Mouse (Mus musculus) lung, postnatal 0 days (tissue): ENCODE data around the gene Cst13. TPM values are rescaled to one million over a fixed set of nuclear protein-coding genes. Genes with fewer than 3 reads are reported as not detected.
A peak's percentile ranks its signal among the peaks of the same experiment; 100 is the strongest.

Experiments
- ATAC-seq: fragments of 200-750 bp; cut with Nextera tagmentation; 2 replicates; pipeline ENCODE4 v1.8.0; 2017; ENCODE audit warnings: moderate library complexity
- DNase-seq: peaks from one replicate; pipeline ENCODE4 v3.0.0-alpha.2; 2016; ENCODE audit warnings: low spot score
- H3K27ac ChIP-seq: fragments of 300-500 bp; sonication (generic); 2 replicates; pipeline ENCODE4 v1.5.1; 2014; ENCODE audit warnings: antibody characterized with exemption, mild to moderate bottlenecking, low read length, mixed read lengths
- H3K27me3 ChIP-seq: fragments of 300-500 bp; sonication (generic); replicated peaks from 2 replicates; pipeline ENCODE4 v1.6.1; 2014; ENCODE audit warnings: low read length, mixed read lengths; ENCODE audit not compliant: insufficient read depth
- H3K36me3 ChIP-seq: fragments of 300-500 bp; sonication (generic); 2 replicates; pipeline ENCODE4 v1.6.1; 2014; ENCODE audit warnings: low read length, mixed read lengths; ENCODE audit not compliant: insufficient read depth
- H3K4me1 ChIP-seq: fragments of 300-500 bp; sonication (generic); 2 replicates; pipeline ENCODE4 v1.6.1; 2014; ENCODE audit warnings: antibody characterized with exemption, low read depth, low read length, mixed read lengths; ENCODE audit not compliant: insufficient read depth
- H3K4me2 ChIP-seq: fragments of 300-500 bp; sonication (generic); replicated peaks from 2 replicates; pipeline ENCODE4 v1.6.1; 2014; ENCODE audit warnings: low read depth, mild to moderate bottlenecking, low read length, moderate library complexity, mixed read lengths
- H3K4me3 ChIP-seq: fragments of 300-500 bp; sonication (generic); 2 replicates; pipeline ENCODE4 v1.5.1; 2014; ENCODE audit warnings: low read depth, low read length
- H3K9ac ChIP-seq: fragments of 300-500 bp; sonication (generic); replicated peaks from 2 replicates; pipeline ENCODE4 v1.6.1; 2014; ENCODE audit warnings: low read depth, mild to moderate bottlenecking
- H3K9me3 ChIP-seq: fragments of 300-500 bp; sonication (generic); 2 replicates; pipeline ENCODE4 v1.6.1; 2016; ENCODE audit warnings: low read length, mixed read lengths
- CTCF ChIP-seq: IDR thresholded peaks from 2 replicates; pipeline ENCODE4 v1.5.1; 2016; ENCODE audit warnings: antibody characterized with exemption, mild to moderate bottlenecking
- EP300 ChIP-seq: IDR thresholded peaks from 2 replicates; pipeline ENCODE4 v1.6.1; 2016; ENCODE audit warnings: antibody characterized with exemption, mild to moderate bottlenecking, control low read depth
- WGBS: fragments of 180-500 bp; shearing (Covaris S2); extraction: QIAGEN DNeasy Blood & Tissue Kit; methylation state at CpG from one replicate; pipeline ENCODE4 v1.1.7; 2014; 5-methylcytosine and 5-hydroxymethylcytosine counted together
- polyA plus RNA-seq: library from polyadenylated mRNA; unstranded; fragments of >200 nt; fragmentation: Nextera tagmentation; extraction: Ambion mirVana; gene quantifications from 2 replicates; pipeline ENCODE4 v1.2.1, GENCODE M21; 2015

The Cst13 gene
- polyA plus RNA-seq, 1 experiment from 2014 or later, result not detected

- WGBS, result 37% methylated on average over 1 of the region's 1 CpGs
- Histone ChIP-seq H3K27me3 (no peaks in the 10 kb centered on the region), H3K36me3 (no peaks in the 10 kb centered on the region), H3K9me3 (no peaks in the 10 kb centered on the region), H3K27ac (no peak overlapping the region), H3K4me2 (no peak overlapping the region), H3K4me3 (no peak overlapping the region), H3K4me1 (no peaks in the 10 kb centered on the region), H3K9ac (no peak overlapping the region)
- TF ChIP-seq EP300 (no peak), CTCF (no peak)
- ATAC-seq, result no peak
- no peak for DNase-seq
Observed at GRCm38 (mm10) chr2:148825986-148826385, 6.1 kb downstream of the Cst13 start.

GRCm38 (mm10) chr2:148834912-148835311, 15.0 kb downstream of the Cst13 start, which contains the start of gene Cst9:
Gene Cst9, plus strand, starts transcription at chr2:148835147.
- H3K9ac ChIP-seq, result no peak within 1 kb of the TSS
- DNase-seq (no peak), ATAC-seq (no peak)
- WGBS, result 53% methylated on average over 4 of the region's 4 CpGs
- H3K36me3 ChIP-seq, result no peaks in the 10 kb centered on the region
- H3K27me3 ChIP-seq, result no peaks in the 10 kb centered on the region
- TF ChIP-seq EP300 (no peak), CTCF (no peak)
- H3K4me1 ChIP-seq, result no peaks in the 10 kb centered on the region; the same call in 1 of the 2 replicates
- no peak within 1 kb of the TSS for H3K4me2 ChIP-seq
- no peak within 1 kb of the TSS for H3K27ac ChIP-seq
- H3K9me3 ChIP-seq, result no peaks in the 10 kb centered on the region
- no peak within 1 kb of the TSS for H3K4me3 ChIP-seq

- DNase-seq, result peak; percentile 83
- peak; percentile 88 for ATAC-seq
- H3K9me3 ChIP-seq, result no peaks in the 10 kb centered on the region
- H3K4me2 ChIP-seq, result no peak overlapping the region
- H3K27ac ChIP-seq, result peak overlapping the region; percentile 57
- 47% methylated on average over 5 of the region's 5 CpGs for WGBS
- no peaks in the 10 kb centered on the region for H3K27me3 ChIP-seq
- no peak overlapping the region for H3K4me3 ChIP-seq
- no peaks in the 10 kb centered on the region; the same call in 1 of the 2 replicates for H3K4me1 ChIP-seq
- H3K9ac ChIP-seq, result no peak overlapping the region
- peak; percentile 77 for TF ChIP-seq EP300
- TF ChIP-seq CTCF, result no peak
- no peaks in the 10 kb centered on the region for H3K36me3 ChIP-seq
Observed at GRCm38 (mm10) chr2:148838075-148838777, 18.3 kb downstream of the Cst13 start.

DNA sequence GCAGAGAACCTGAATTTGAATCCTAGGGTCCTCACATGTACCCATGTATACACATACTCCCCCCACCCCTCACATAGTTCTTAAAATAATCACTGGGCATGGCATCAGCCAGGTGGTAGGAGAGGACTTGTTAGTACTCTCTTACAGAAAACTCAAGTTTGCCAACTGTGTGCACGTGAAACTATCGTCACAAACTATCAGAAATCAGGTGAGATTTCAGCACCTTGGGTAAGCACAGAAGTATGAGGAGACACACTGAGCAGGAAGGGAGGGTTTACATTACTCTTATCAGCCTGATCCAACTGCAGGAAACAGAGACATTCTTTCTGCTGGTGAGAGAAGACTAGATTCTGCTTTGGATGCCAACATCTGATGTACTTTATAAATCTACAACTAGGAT, 19.3 kb downstream of the Cst13 start:
- TF ChIP-seq CTCF (no peak), EP300 (peak; percentile 69)
- WGBS, result 36% methylated on average over 2 of the region's 2 CpGs
- Histone ChIP-seq H3K36me3 (no peaks in the 10 kb centered on the region), H3K9me3 (no peaks in the 10 kb centered on the region), H3K4me2 (no peak overlapping the region), H3K27ac (peak overlapping the region; percentile 33; the same call in 1 of the 2 replicates), H3K4me3 (no peak overlapping the region), H3K4me1 (no peaks in the 10 kb centered on the region; the same call in 1 of the 2 replicates), H3K27me3 (no peaks in the 10 kb centered on the region), H3K9ac (no peak overlapping the region)
- DNase-seq (peak; percentile 56), ATAC-seq (peak; percentile 68)

DNA sequence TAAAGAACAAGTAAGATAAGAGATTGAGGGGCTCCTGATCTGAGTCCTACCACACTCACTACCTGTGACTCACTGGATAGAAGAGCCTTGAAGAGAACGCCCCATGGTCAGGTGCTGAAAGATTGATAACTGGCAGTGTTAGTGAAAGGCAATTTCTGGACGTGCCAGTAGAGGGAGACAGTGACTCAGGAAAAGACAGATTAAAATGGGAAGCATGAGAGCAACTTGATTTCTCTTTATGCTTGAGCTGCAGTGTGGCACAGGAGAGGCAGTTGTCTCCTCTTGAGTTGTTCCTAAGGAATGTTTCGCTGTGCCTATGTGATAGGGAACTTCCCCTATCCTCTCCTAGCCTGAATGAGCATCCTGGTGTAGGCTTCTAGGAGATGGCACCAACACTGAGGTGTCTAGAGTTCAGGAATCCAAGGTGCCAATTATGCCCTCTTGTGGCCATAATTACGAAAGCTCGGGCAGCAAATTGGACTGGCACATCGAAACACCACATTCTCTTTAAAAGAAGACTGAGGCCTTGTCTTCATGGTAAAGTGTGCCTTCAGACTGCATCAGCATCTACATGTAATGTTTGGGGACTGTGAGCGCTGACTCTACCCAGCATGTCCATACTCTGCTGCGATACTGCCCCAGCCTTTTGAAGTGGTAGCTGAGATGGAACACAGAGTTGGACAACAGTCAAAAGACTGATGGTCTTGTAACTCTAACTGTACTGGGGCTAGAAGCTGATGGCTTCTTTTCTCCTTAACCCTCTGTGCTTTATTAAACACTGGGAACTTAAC, 31.4 kb downstream of the Cst13 start:
- WGBS, result 33% methylated on average over 8 of the region's 8 CpGs
- Histone ChIP-seq H3K9ac (no peak overlapping the region), H3K36me3 (no peaks in the 10 kb centered on the region), H3K27ac (no peak overlapping the region), H3K4me1 (no peaks in the 10 kb centered on the region), H3K27me3 (no peaks in the 10 kb centered on the region), H3K9me3 (no peaks in the 10 kb centered on the region), H3K4me2 (no peak overlapping the region), H3K4me3 (no peak overlapping the region)
- ATAC-seq (peak; percentile 81), DNase-seq (peak; percentile 87)
- TF ChIP-seq CTCF (peak; percentile 86), EP300 (no peak)

GRCm38 (mm10) chr2:148856630-148857400, 36.9 kb downstream of the Cst13 start:
- Histone ChIP-seq H3K9me3 (no peaks in the 10 kb centered on the region), H3K9ac (no peak overlapping the region), H3K4me1 (no peaks in the 10 kb centered on the region), H3K4me2 (peak overlapping the region; percentile 37), H3K36me3 (no peaks in the 10 kb centered on the region), H3K27me3 (no peaks in the 10 kb centered on the region), H3K27ac (peak overlapping the region; percentile 22; the same call in 1 of the 2 replicates), H3K4me3 (peak overlapping the region; percentile 4; the same call in 1 of the 2 replicates)
- WGBS, result 20% methylated on average over 8 of the region's 8 CpGs
- TF ChIP-seq CTCF (no peak), EP300 (no peak)
- DNase-seq (peak; percentile 58), ATAC-seq (peak; percentile 62)
